In genomic region chr4:14286721-14287120, GRCm38 (mm10) we compare ENCODE assay signal across 20 mouse cellular contexts.
DNase-seq lines count a peak whose midpoint lies in the region; TF ChIP-seq lines count a peak whose summit lies in the region.
"Had no signal": no experiment of that assay in that cellular context is flagged by ENCODE, and none has a peak within 500 bp of the region (broad histone marks: within the 10 kb centered on the region; RNA-seq: fewer than 3 reads in every experiment).

No protein-coding gene starts in this region.

- peaks cover 5 to 12% of the 10 kb centered on the region in 2 experiments for H3K4me1 ChIP-seq in MEL (ENCODE audit: control insufficient read depth in 1 of 2, insufficient read depth in 2 of 2, low read length in 2 of 2)

- peaks cover 24% of the 10 kb centered on the region for H3K79me2 ChIP-seq in MEL (ENCODE audit: control insufficient read depth, insufficient read depth, low read length, poor library complexity)

- H3K36me3 ChIP-seq in MEL (ENCODE audit: control insufficient read depth in 1 of 2, insufficient read depth in 2 of 2, low read length in 2 of 2): peaks cover 9 to 32% of the 10 kb centered on the region in 2 experiments; a peak in 3 of 4 replicates
- H3K36me3 ChIP-seq: G1E had no signal

- H3K9ac ChIP-seq in MEL (ENCODE audit: control insufficient read depth, low read depth, low read length, poor library complexity, severe bottlenecking): no peak overlapping the region

- H3K9me3 ChIP-seq in MEL (replicated peaks; ENCODE audit: insufficient read depth, low read length): no peaks in the 10 kb centered on the region
- H3K9me3 ChIP-seq: G1E had no signal

- H3K27ac ChIP-seq in MEL (ENCODE audit: control insufficient read depth, low read depth, low read length): peak overlapping the region; percentile 72

- peak overlapping the region in 1 of 2 experiments; percentile 4; a peak in 1 of 4 replicates for H3K4me3 ChIP-seq in MEL (ENCODE audit: control insufficient read depth in 1 of 2, insufficient read depth in 1 of 2, low read depth in 2 of 2, low read length in 2 of 2)

- TF ChIP-seq POLR2A in MEL (IDR thresholded peaks at IDR 0.05; ENCODE audit: control insufficient read depth in 1 of 2, insufficient read depth in 1 of 2, low read depth in 1 of 2, low read length in 2 of 2, poor library complexity in 1 of 2): 0 out of 4 replicates have a peak, but pooled peaks of 1 of the 2 experiments have one; percentile 23

- TF ChIP-seq CTCF in MEL (IDR thresholded peaks at IDR 0.05 in 2 of 3, conservative IDR thresholded peaks at IDR 0.05 in 1 of 3; ENCODE audit: control insufficient read depth in 1 of 3, insufficient read depth in 1 of 3, low read depth in 2 of 3, low read length in 3 of 3, poor library complexity in 1 of 3, severe bottlenecking in 1 of 3): no peak

- peak; percentile 34 to 61; a peak in 3 of 4 replicates for TF ChIP-seq EP300 in MEL (IDR thresholded peaks at IDR 0.05; ENCODE audit: low read depth in 1 of 2, low read length in 2 of 2)

- DNase-seq in MEL (ENCODE audit: low read depth, low spot score): peak; percentile 78
- peak; percentile 57 for DNase-seq in MEL-GATA-1-ER (ENCODE audit: extremely low read depth, low read depth)
- no peak for DNase-seq in thymus, postnatal 4 days
- DNase-seq in adipocyte (ENCODE audit: low spot score): no peak
- DNase-seq: adrenal gland, adult 2 months; adrenal gland, adult 8-10 months; adrenal gland, postnatal 10 days; adrenal gland, postnatal 14 days; adrenal gland, postnatal 25 days; adrenal gland, postnatal 36 days; B cell, adult 2 months; cerebellum, adult 11 months; cerebellum, adult 11-12 months; cerebellum, adult 18-20 months; cerebellum, adult 2 months; cerebellum, adult 8-10 months; cerebellum, adult 9-10 months had no signal

- no peak for TF ChIP-seq RAD21 in MEL (IDR thresholded peaks at IDR 0.05; ENCODE audit: low read depth, low read length)

- no peaks in the 10 kb centered on the region for H3K27me3 ChIP-seq in MEL (ENCODE audit: control insufficient read depth in 1 of 2, insufficient read depth in 2 of 2, low read length in 2 of 2)
- H3K27me3 ChIP-seq: CH12.LX, Patski had no signal

TF ChIP-seq in MEL, 35 proteins besides CTCF, POLR2A, EP300 and RAD21:
- TF ChIP-seq NELFE (IDR thresholded peaks at IDR 0.05; ENCODE audit: low read depth, low read length): no peak
- TF ChIP-seq E2F4 (IDR thresholded peaks at IDR 0.05; ENCODE audit: borderline replicate concordance, low read depth, low read length): no peak
- TF ChIP-seq CHD2 (IDR thresholded peaks at IDR 0.05; ENCODE audit: low read length): no peak
- TF ChIP-seq POLR2AphosphoS5 (IDR thresholded peaks at IDR 0.05; ENCODE audit: borderline replicate concordance, low read depth, low read length): no peak
- no peak for TF ChIP-seq BHLHE40 (IDR thresholded peaks at IDR 0.05; ENCODE audit: borderline replicate concordance, low read depth, low read length)
- TF ChIP-seq RCOR1 (IDR thresholded peaks at IDR 0.05; ENCODE audit: low read depth, low read length): 0 out of 2 replicates have a peak, but pooled peaks have one; percentile 39
- peak; percentile 76 for TF ChIP-seq GATA1 (IDR thresholded peaks at IDR 0.05; ENCODE audit: low read depth, low read length)
- no peak for TF ChIP-seq USF2 (IDR thresholded peaks at IDR 0.05; ENCODE audit: borderline replicate concordance in 1 of 2, insufficient read depth in 1 of 2, low read depth in 1 of 2, low read length in 2 of 2)
- TF ChIP-seq KAT2A (conservative IDR thresholded peaks at IDR 0.05; ENCODE audit: low read depth, low read length): no peak
- TF ChIP-seq SMC3 (IDR thresholded peaks at IDR 0.05; ENCODE audit: low read depth, low read length): no peak
- 0 out of 2 replicates have a peak, but pooled peaks have one; percentile 33 for TF ChIP-seq MXI1 (IDR thresholded peaks at IDR 0.05; ENCODE audit: low read depth, low read length)
- TF ChIP-seq CHD1 (IDR thresholded peaks at IDR 0.05; ENCODE audit: low read depth, low read length): no peak
- TF ChIP-seq ETS1 (IDR thresholded peaks at IDR 0.05; ENCODE audit: low read depth, low read length): peak; percentile 59; the same call in 1 of the 2 replicates
- no peak for TF ChIP-seq NRF1 (IDR thresholded peaks at IDR 0.05; ENCODE audit: insufficient read depth, low read depth, low read length, poor library complexity, severe bottlenecking)
- TF ChIP-seq MYC (IDR thresholded peaks at IDR 0.05; ENCODE audit: low read depth, low read length): no peak
- TF ChIP-seq POLR2AphosphoS2 (IDR thresholded peaks at IDR 0.05; ENCODE audit: low read length): no peak
- TF ChIP-seq TAL1 (IDR thresholded peaks at IDR 0.05; ENCODE audit: low read length): no peak
- TF ChIP-seq MAZ (IDR thresholded peaks at IDR 0.05; ENCODE audit: low read depth, low read length): no peak
- no peak for TF ChIP-seq UBTF (IDR thresholded peaks at IDR 0.05; ENCODE audit: borderline replicate concordance, insufficient read depth, low read depth, low read length)
- TF ChIP-seq ZKSCAN1 (IDR thresholded peaks at IDR 0.05; ENCODE audit: low read depth, low read length): no peak
- no peak for TF ChIP-seq ZNF384 (IDR thresholded peaks at IDR 0.05; ENCODE audit: low read depth, low read length)
- TF ChIP-seq ZMIZ1 (IDR thresholded peaks at IDR 0.05; ENCODE audit: low read depth, low read length): no peak
- TF ChIP-seq TBP (IDR thresholded peaks at IDR 0.05; ENCODE audit: low read depth, low read length): 0 out of 2 replicates have a peak, but pooled peaks have one; percentile 14
- TF ChIP-seq MEF2A (IDR thresholded peaks at IDR 0.05; ENCODE audit: extremely low read depth, insufficient replicate concordance, low read depth, low read length, poor library complexity, severe bottlenecking): no peak
- no peak for TF ChIP-seq USF1 (IDR thresholded peaks at IDR 0.05; ENCODE audit: low read depth, low read length)
- TF ChIP-seq MYB (IDR thresholded peaks at IDR 0.05; ENCODE audit: low read depth, low read length): no peak
- TF ChIP-seq ELF1 (IDR thresholded peaks at IDR 0.05; ENCODE audit: low read depth, low read length): peak; percentile 30; the same call in 1 of the 2 replicates
- no peak for TF ChIP-seq MAX (IDR thresholded peaks at IDR 0.05; ENCODE audit: low read length)
- no peak for TF ChIP-seq TCF12 (IDR thresholded peaks at IDR 0.05; ENCODE audit: low read depth, low read length)
- TF ChIP-seq HCFC1 (IDR thresholded peaks at IDR 0.05; ENCODE audit: low read depth, low read length): 0 out of 2 replicates have a peak, but pooled peaks have one; percentile 36
- no peak for TF ChIP-seq GABPA (IDR thresholded peaks at IDR 0.05; ENCODE audit: low read depth, low read length)
- peak; percentile 55; the same call in 1 of the 2 replicates for TF ChIP-seq SIN3A (IDR thresholded peaks at IDR 0.05; ENCODE audit: low read length)
- no peak for TF ChIP-seq MAFK (IDR thresholded peaks at IDR 0.05; ENCODE audit: borderline replicate concordance, low read depth, low read length)
- TF ChIP-seq JUND (IDR thresholded peaks at IDR 0.05; ENCODE audit: low read depth, low read length): no peak
- TF ChIP-seq ZC3H11A (IDR thresholded peaks at IDR 0.05; ENCODE audit: low read depth, low read length): no peak

Comparison
In these comparisons a context has a peak if more than half of its experiments do, and no peak if none do; other contexts are left out.
1. DNase-seq: peak in MEL (single experiment) and MEL-GATA-1-ER (single experiment); none in thymus, postnatal 4 days (single experiment) and adipocyte (single experiment).